Mouse (Mus musculus) left cerebral cortex, postnatal 25 days (tissue): ENCODE data around the gene C1d. TPM values are rescaled to one million over a fixed set of nuclear protein-coding genes. Genes with fewer than 3 reads are reported as not detected.
"Not testable (repeated sequence)": the region's sequence is repeated elsewhere in the genome, so short reads cannot be mapped to it uniquely, and the experiment has no call there.

ENCODE experiments used
- DNase-seq, 2 experiments: peaks; one replicate each; pipeline ENCODE4 v3.0.0; 2022; ENCODE audit warnings: low spot score in 2 of 2, mixed read lengths in 1 of 2
- intact Hi-C: fragments of 180-260 bp; cut with DNase I; formaldehyde crosslinking; loops from one replicate; pipeline ENCODE4 v1.15.1; 2025
- total RNA-seq, 2 experiments: library from RNA; stranded (reverse); gene quantifications; 2 replicates each; pipeline ENCODE4 v1.2.3; 2021

The C1d gene
- 10 to 100 TPM; 47.9 to 50.1 TPM for total RNA-seq

- intact Hi-C loops = no loop called here
- peak; percentile 97 to 98 for DNase-seq
Measured at GRCm38 (mm10) chr11:17257443-17257842, at the start of gene C1d. TSS of gene C1d (plus strand) at chr11:17257579.

- peak; percentile 96 to 98 for DNase-seq
- intact Hi-C loops = loop anchor here (1.0 to 5.0 kb wide), 2 partner anchors 52 to 129 kb away; partner anchors contain the start of gene Ppp3r1
Measured at GRCm38 (mm10) chr11:17211258-17212140, 45.9 kb upstream of the C1d start, which contains the start of gene Pno1. TSS of gene Pno1 (minus strand) at chr11:17211568.

DNA sequence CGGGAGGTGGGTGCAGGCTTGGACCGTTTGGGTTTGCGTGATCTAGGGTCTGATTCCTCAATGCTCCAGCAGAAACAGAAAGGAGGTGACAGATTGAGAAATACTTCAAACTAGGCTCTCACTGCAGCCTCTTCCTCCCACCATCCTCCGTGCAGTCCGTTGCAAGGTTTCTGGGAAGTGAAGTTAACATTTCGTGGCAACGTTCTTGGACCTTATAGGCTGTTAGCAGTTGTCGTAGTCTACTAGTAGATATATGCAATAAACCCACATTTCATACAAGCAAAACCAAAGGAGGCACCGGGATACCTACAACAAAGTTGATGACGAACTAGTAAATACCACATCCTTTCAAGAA is 45.3 kb upstream of the C1d start:
- intact Hi-C loops = loop anchor here (5.0 kb wide), 1 partner anchor 130 kb away; no protein-coding TSS in a partner anchor

GRCm38 (mm10) chr11:17212903-17213509 is 44.4 kb upstream of the C1d start:
- DNase-seq = no peak

More for the DNA sequence above, 45.3 kb upstream of the C1d start:
- peak in 1 of 2 experiments; percentile 56 for DNase-seq

DNA sequence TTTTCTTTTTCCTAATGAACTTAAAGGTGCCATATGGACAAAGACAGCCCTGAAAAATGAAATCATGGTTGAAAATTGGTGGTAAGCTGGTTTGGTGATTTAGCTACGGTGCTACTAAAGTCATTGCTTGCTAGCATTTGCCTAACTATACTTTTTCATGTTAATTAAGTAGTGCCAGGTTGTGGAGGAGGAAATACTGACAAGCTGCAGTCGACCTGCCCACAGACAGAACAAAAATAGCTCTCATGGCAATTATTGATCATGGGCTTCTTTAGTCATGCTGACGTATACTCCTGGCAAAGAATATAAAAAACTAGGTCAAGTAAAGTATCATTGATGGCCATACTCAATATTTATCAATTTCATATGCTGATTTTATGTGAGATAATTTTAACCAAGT is 41.9 kb upstream of the C1d start:
- intact Hi-C loops = no loop called here
- no peak for DNase-seq

More at GRCm38 (mm10) chr11:17212903-17213509, 44.4 kb upstream of the C1d start:
- intact Hi-C loops = loop anchor here (5.0 kb wide), 1 partner anchor 131 kb away; no protein-coding TSS in a partner anchor

DNA sequence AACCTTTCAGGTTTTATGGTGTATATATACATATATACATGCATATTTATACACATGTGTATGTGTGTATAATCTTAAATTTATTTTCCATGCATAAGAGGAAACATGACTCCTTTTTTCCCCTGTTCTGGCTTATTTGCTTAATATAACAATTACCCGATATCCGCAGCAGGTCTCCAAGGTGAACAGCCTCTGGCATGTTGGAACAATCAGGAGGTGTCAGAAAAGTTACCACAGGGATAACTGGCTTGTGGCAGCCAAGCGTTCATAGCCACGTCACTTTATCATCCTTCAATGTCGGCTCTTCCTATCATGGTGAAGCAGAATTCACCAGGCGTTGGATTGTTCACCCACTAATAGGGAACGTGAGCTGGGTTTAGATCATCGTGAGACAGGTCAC is 36.3 kb upstream of the C1d start:
- no peak for DNase-seq
- intact Hi-C loops = no loop called here

DNA sequence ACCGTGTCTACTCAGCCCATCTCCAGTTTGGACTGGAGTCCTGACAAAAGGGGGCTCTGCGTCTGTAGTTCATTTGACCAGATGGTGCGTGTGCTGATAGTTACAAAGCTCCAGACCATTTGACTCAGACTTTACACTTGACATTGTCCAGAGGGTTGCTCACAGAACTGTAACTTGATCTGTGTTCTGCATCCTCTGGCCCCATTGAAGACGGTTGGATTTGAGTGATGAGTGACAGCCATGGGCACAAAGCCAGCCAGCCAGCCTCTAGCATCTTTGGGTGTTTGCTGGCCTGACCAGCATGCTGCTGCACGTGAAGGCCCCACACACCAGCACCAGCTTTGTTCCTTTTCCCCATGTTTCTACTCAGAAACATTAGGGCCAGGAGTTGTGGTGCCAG is 24.6 kb upstream of the C1d start:
- no peak for DNase-seq
- intact Hi-C loops = no loop called here

DNA sequence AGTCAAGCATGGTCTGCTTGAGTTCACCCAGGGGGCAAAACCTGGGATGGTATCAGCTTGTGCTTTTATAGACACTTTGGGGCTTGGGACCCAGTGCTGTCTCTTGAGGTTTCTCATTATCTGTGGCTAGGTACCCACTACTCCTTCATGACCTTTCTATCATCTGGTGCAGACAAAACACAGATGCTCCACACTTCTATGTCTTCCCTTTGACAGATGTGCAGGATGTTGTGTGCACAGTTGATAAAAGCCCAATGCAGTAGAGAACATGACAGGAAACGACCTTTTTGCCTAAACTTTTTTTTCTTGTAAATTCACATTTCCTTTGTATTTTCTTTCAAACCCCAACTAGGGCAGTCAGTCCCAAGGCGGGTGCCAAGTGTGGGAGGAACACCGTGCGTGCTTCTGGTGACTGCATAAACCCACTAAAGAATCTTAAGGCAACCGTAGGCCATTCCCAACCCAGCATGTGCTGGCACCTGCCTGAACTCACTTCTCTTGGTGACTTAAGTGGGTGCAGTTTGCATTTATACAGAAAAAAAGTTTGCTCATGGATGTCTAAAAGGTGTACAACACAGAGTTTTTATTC is 20.8 kb upstream of the C1d start:
- intact Hi-C loops = no loop called here
- DNase-seq = peak in 1 of 2 experiments; percentile 56

- DNase-seq, intact Hi-C loops: not testable (repeated sequence)
Measured at GRCm38 (mm10) chr11:17238598-17238997, 18.8 kb upstream of the C1d start.

- intact Hi-C loops = no loop called here
- no peak for DNase-seq
Measured at GRCm38 (mm10) chr11:17248715-17249114, 8.7 kb upstream of the C1d start.

- intact Hi-C loops = no loop called here
- DNase-seq = peak in 1 of 2 experiments; percentile 6
Measured at GRCm38 (mm10) chr11:17256813-17257365, 490 bp upstream of the C1d start.

- DNase-seq = peak; percentile 13 to 33
- intact Hi-C loops = no loop called here
Measured at GRCm38 (mm10) chr11:17257861-17258260, 482 bp downstream of the C1d start.

DNA sequence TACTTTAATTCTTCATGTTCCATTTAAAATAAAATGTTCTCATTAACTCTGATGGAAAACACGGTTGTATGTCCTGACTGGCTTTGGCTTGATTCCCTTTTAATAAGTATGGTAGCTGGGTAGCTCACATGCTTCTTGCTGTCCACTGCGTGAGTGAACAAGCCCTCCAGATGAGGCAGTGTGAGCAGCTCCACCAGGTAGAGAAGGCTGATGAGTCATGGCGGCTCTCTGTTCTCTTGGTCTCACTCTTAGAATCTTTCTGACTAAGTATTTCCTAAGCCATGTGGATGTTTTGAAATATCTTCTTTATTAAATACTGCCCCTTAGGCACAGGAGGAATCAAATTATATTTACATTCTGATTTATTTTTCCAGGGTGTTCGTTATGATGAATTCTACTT is 9.8 kb downstream of the C1d start:
- no peak for DNase-seq
- intact Hi-C loops = no loop called here

GRCm38 (mm10) chr11:17268801-17269200 is 11.4 kb downstream of the C1d start:
- DNase-seq = no peak
- intact Hi-C loops = no loop called here

- intact Hi-C loops = loop anchor here (10.0 kb wide), 2 partner anchors 1595 to 1745 kb away; no protein-coding TSS in a partner anchor
- peak; percentile 22 to 53 for DNase-seq
Measured at GRCm38 (mm10) chr11:17279959-17280358, 22.6 kb downstream of the C1d start.

- intact Hi-C loops = loop anchor here (10.0 kb wide), 1 partner anchor 1591 kb away; no protein-coding TSS in a partner anchor
- DNase-seq = no peak
Measured at GRCm38 (mm10) chr11:17284055-17284454, 26.7 kb downstream of the C1d start.

DNA sequence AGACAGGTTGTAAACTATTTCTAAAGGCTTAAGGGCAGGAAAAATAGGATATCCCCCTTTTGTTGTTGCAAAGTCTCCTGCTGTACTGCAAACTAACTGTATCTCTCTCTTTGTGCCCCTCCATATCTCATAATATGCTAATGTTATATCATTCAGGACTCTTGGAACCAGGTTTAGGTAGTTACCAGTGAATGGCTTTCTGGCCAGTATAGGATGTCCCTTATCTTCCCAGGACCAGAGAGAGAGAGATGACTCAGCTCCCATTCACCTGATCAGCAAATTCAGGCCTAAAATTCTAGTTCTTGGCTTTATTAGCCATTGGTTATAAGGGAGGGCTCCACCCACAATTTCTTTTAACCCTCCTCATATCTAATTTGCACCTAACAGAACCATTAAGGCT is 31.5 kb downstream of the C1d start:
- intact Hi-C loops = loop anchor here (10.0 kb wide), 1 partner anchor 1586 kb away; no protein-coding TSS in a partner anchor
- DNase-seq = no peak

DNA sequence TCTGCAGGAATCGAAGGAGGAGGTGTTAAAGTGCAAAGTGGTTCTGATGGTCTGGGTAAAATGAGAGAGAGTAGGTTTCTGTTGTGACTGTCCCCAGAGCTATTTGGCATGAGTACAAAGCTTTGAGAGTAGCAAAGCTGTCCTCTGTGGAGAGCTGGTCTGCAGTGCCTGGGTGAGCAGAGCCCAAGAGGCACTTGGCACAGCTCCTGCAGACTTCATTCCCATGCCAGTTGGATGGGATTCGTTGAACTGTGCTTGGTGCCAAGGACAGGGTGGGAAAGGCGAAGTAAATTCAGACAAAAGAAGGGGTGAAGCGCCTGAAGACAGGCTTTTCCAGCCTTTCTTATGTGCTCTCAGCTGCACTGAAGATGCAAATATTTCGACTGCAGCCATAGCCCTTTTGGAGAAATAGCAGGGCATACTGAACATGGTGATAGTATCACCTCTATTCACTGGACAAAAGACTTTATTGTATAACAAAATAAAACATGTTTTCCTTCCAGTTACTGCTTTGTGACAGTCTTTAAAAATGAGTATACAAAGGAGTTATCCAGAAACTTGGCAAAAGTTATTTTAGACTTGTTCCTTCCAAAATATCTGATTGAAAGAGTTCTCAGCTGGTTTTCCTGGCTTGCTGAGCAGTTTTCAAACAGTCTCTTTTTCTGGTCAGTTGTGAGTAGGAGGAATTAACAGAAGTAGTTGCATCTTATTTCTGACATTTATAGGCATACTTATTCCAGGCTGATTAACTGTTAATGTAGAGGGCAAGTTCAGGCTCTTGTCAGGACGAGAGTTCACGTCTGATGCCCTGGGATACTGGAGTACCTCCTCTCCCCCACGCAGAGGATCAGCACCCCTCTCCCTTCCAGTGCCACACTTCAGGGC is 48.9 kb downstream of the C1d start:
- DNase-seq = peak; percentile 58 to 59
- intact Hi-C loops = no loop called here

- intact Hi-C loops = no loop called here
- DNase-seq = no peak
Measured at GRCm38 (mm10) chr11:17307457-17307856, 50.1 kb downstream of the C1d start.
